Mouse (Mus musculus): ENCODE results near the gene Eif4e. TPM values are rescaled to one million over a fixed set of nuclear protein-coding genes. Genes with fewer than 3 reads are reported as not detected.

Gene Eif4e
- total and polyA plus RNA-seq, 3 experiments = 83.5 to 490 (median 363) TPM

DNA sequence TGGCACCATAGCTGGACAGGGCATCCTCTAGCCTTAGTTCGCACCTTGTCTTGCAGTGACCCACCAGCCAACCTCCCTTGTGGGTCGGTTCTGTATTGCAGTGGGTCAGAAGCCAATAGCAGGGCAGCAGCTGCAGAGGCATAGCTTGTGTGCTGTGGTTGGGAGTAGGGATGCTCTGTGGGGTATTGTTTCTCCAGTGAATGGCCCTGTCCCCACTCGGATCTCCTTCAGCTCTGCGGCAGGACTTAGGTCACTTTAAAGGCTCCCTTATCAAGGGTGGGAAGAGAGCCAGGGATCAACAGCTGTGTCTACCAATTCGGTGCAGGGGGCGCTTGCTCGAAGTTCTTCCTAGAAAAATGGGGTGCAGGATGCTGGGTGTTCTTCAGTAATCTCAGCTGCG, 67.2 kb downstream of the Eif4e start:
- Histone ChIP-seq H3K4me3 (ENCODE audit: control insufficient read depth in 1 of 2, insufficient read depth in 1 of 2, low read depth in 2 of 2, low read length in 2 of 2) (no peak overlapping the region), H3K9me3 (replicated peaks; ENCODE audit: insufficient read depth, low read length) (no peaks in the 10 kb centered on the region), H3K4me1 (ENCODE audit: control insufficient read depth in 1 of 2, insufficient read depth in 2 of 2, low read length in 2 of 2) (no peaks in the 10 kb centered on the region), H3K9ac (ENCODE audit: control insufficient read depth, low read depth, low read length, poor library complexity, severe bottlenecking) (no peak overlapping the region), H3K27me3 (ENCODE audit: control insufficient read depth in 1 of 2, insufficient read depth in 2 of 2, low read length in 2 of 2) (no peaks in the 10 kb centered on the region), H3K79me2 (ENCODE audit: control insufficient read depth, insufficient read depth, low read length, poor library complexity) (no peaks in the 10 kb centered on the region), H3K27ac (ENCODE audit: control insufficient read depth, low read depth, low read length) (no peak overlapping the region), H3K36me3 (ENCODE audit: control insufficient read depth in 1 of 2, insufficient read depth in 2 of 2, low read length in 2 of 2) (no peaks in the 10 kb centered on the region; a peak in 1 of 4 replicates)
- DNase-seq (ENCODE audit: low read depth, low spot score) = no peak
- TF ChIP-seq HCFC1 (IDR thresholded peaks at IDR 0.05; ENCODE audit: low read depth, low read length) (no peak), EP300 (IDR thresholded peaks at IDR 0.05; ENCODE audit: low read depth in 1 of 2, low read length in 2 of 2) (no peak), ZNF384 (IDR thresholded peaks at IDR 0.05; ENCODE audit: low read depth, low read length) (no peak), POLR2A (IDR thresholded peaks at IDR 0.05; ENCODE audit: control insufficient read depth in 1 of 2, insufficient read depth in 1 of 2, low read depth in 1 of 2, low read length in 2 of 2, poor library complexity in 1 of 2) (no peak), UBTF (IDR thresholded peaks at IDR 0.05; ENCODE audit: borderline replicate concordance, insufficient read depth, low read depth, low read length) (no peak), SMC3 (IDR thresholded peaks at IDR 0.05; ENCODE audit: low read depth, low read length) (no peak), MYC (IDR thresholded peaks at IDR 0.05; ENCODE audit: low read depth, low read length) (no peak), CHD1 (IDR thresholded peaks at IDR 0.05; ENCODE audit: low read depth, low read length) (no peak), RAD21 (IDR thresholded peaks at IDR 0.05; ENCODE audit: low read depth, low read length) (no peak), ZKSCAN1 (IDR thresholded peaks at IDR 0.05; ENCODE audit: low read depth, low read length) (no peak), E2F4 (IDR thresholded peaks at IDR 0.05; ENCODE audit: borderline replicate concordance, low read depth, low read length) (no peak), MAFK (IDR thresholded peaks at IDR 0.05; ENCODE audit: borderline replicate concordance, low read depth, low read length) (no peak), MAZ (IDR thresholded peaks at IDR 0.05; ENCODE audit: low read depth, low read length) (no peak), MYB (IDR thresholded peaks at IDR 0.05; ENCODE audit: low read depth, low read length) (no peak), RCOR1 (IDR thresholded peaks at IDR 0.05; ENCODE audit: low read depth, low read length) (no peak), BHLHE40 (IDR thresholded peaks at IDR 0.05; ENCODE audit: borderline replicate concordance, low read depth, low read length) (no peak), POLR2AphosphoS2 (IDR thresholded peaks at IDR 0.05; ENCODE audit: low read length) (no peak), MXI1 (IDR thresholded peaks at IDR 0.05; ENCODE audit: low read depth, low read length) (no peak), JUND (IDR thresholded peaks at IDR 0.05; ENCODE audit: low read depth, low read length) (no peak)

DNA sequence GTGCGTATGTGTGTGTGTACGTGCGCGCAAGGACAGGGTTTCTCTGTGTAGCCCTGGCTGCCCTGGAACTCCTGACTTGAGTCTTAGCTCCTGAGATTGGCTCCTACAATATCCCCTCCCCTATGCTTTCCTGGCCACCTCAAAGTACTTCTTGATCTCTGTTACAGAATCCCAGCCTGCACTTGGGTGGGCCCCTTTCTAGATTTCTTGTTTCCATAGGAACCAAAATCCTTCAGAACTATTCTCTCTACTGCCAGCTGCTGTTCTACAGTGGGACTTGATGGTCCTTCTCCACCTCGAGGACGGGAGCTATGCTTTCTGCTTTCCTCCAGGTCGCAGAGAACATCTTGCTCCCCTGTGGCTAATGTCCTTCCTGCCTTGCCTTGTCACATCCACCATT, 67.9 kb downstream of the Eif4e start:
- Histone ChIP-seq H3K27me3 (ENCODE audit: control insufficient read depth in 1 of 2, insufficient read depth in 2 of 2, low read length in 2 of 2) (no peaks in the 10 kb centered on the region), H3K9ac (ENCODE audit: control insufficient read depth, low read depth, low read length, poor library complexity, severe bottlenecking) (no peak overlapping the region), H3K4me3 (ENCODE audit: control insufficient read depth in 1 of 2, insufficient read depth in 1 of 2, low read depth in 2 of 2, low read length in 2 of 2) (no peak overlapping the region), H3K36me3 (ENCODE audit: control insufficient read depth in 1 of 2, insufficient read depth in 2 of 2, low read length in 2 of 2) (no peaks in the 10 kb centered on the region; a peak in 1 of 4 replicates), H3K4me1 (ENCODE audit: control insufficient read depth in 1 of 2, insufficient read depth in 2 of 2, low read length in 2 of 2) (no peaks in the 10 kb centered on the region), H3K79me2 (ENCODE audit: control insufficient read depth, insufficient read depth, low read length, poor library complexity) (no peaks in the 10 kb centered on the region), H3K27ac (ENCODE audit: control insufficient read depth, low read depth, low read length) (no peak overlapping the region), H3K9me3 (replicated peaks; ENCODE audit: insufficient read depth, low read length) (no peaks in the 10 kb centered on the region)
- TF ChIP-seq MYB (IDR thresholded peaks at IDR 0.05; ENCODE audit: low read depth, low read length) = no peak
- no peak for TF ChIP-seq ZC3H11A (IDR thresholded peaks at IDR 0.05; ENCODE audit: low read depth, low read length)
- no peak for TF ChIP-seq POLR2AphosphoS5 (IDR thresholded peaks at IDR 0.05; ENCODE audit: borderline replicate concordance, low read depth, low read length)
- no peak for TF ChIP-seq MXI1 (IDR thresholded peaks at IDR 0.05; ENCODE audit: low read depth, low read length)
- TF ChIP-seq MEF2A (IDR thresholded peaks at IDR 0.05; ENCODE audit: extremely low read depth, insufficient replicate concordance, low read depth, low read length, poor library complexity, severe bottlenecking) = no peak
- no peak for TF ChIP-seq NRF1 (IDR thresholded peaks at IDR 0.05; ENCODE audit: insufficient read depth, low read depth, low read length, poor library complexity, severe bottlenecking)
- no peak for TF ChIP-seq CTCF (IDR thresholded peaks at IDR 0.05 in 2 of 3, conservative IDR thresholded peaks at IDR 0.05 in 1 of 3; ENCODE audit: control insufficient read depth in 1 of 3, insufficient read depth in 1 of 3, low read depth in 2 of 3, low read length in 3 of 3, poor library complexity in 1 of 3, severe bottlenecking in 1 of 3)
- TF ChIP-seq USF1 (IDR thresholded peaks at IDR 0.05; ENCODE audit: low read depth, low read length) = no peak
- TF ChIP-seq HCFC1 (IDR thresholded peaks at IDR 0.05; ENCODE audit: low read depth, low read length) = no peak
- TF ChIP-seq NELFE (IDR thresholded peaks at IDR 0.05; ENCODE audit: low read depth, low read length) = no peak
- TF ChIP-seq TBP (IDR thresholded peaks at IDR 0.05; ENCODE audit: low read depth, low read length) = no peak
- no peak for TF ChIP-seq ZMIZ1 (IDR thresholded peaks at IDR 0.05; ENCODE audit: low read depth, low read length)
- no peak for TF ChIP-seq CHD1 (IDR thresholded peaks at IDR 0.05; ENCODE audit: low read depth, low read length)
- no peak for TF ChIP-seq RCOR1 (IDR thresholded peaks at IDR 0.05; ENCODE audit: low read depth, low read length)
- TF ChIP-seq SMC3 (IDR thresholded peaks at IDR 0.05; ENCODE audit: low read depth, low read length) = no peak
- no peak for TF ChIP-seq MYC (IDR thresholded peaks at IDR 0.05; ENCODE audit: low read depth, low read length)
- no peak for TF ChIP-seq EP300 (IDR thresholded peaks at IDR 0.05; ENCODE audit: low read depth in 1 of 2, low read length in 2 of 2)
- no peak for DNase-seq (ENCODE audit: low read depth, low spot score)
